Mouse (Mus musculus): ENCODE data around the gene Med15. TPM values are rescaled to one million over a fixed set of nuclear protein-coding genes. Genes with fewer than 3 reads are reported as not detected.

Med15 gene
- polyA plus RNA-seq (2015; fragmentation: Nextera tagmentation; extraction: Ambion mirVana), result 53.2 and 59.4 TPM in 2 replicates

DNA sequence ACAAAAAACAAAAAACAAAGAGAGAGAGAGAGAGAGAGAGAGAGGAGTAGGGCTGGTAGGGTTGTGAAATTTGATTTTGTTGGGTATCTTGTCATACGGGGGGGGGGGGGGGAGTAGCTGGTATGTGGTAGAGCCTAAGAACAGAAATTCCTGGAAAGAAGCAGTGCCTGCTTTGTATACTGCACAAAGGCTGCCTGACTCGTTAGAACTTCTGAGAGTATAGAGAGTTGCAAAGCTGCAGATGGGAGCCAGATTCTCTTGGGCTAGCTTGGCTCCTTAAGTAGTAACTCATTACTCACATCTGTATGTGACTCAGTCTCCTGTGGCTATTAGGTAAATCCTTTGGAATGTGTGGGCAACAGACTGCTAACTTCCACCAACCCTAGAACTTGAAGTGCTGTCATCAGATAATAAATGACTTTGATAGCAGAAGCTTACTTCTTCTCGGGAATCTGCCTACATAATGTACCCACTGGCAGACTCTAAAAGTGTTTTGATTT is at the start of gene Med15:
Gene Med15, minus strand, starts transcription at position 51 of the 500 bp plus-strand sequence.
- no peak for ATAC-seq (replicated peaks)
- WGBS, result 63% methylated on average over 3 of the region's 3 CpGs
- no peaks in the 10 kb centered on the region for H3K36me3 ChIP-seq (replicated peaks)

DNA sequence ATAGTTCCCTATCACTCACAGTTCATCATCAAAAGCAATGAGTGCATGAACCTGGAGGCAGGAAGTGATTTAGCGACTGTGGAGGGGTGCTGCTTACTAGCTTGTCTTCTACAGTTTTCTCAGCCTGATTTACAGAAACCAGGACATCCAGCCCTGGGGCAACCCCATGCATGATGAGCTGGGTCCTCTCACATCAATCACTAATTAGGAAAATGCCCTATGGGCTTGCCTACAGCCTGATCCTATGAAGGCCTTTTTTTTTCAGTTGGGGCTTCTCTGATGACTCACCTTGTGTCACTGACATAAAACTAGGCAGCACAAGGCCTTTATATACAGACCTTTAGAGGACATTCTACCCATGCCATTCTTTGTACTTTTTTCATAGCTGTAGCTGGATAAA is 47.0 kb upstream of the Med15 start:
- no peaks in the 10 kb centered on the region for H3K9me3 ChIP-seq
- no peak for ATAC-seq (replicated peaks)

More for the DNA sequence above, at the start of gene Med15:
- Histone ChIP-seq H3K4me2 (no peak within 1 kb of the TSS), H3K27me3 (replicated peaks) (no peaks in the 10 kb centered on the region), H3K9me3 (no peaks in the 10 kb centered on the region), H3K4me1 (no peaks in the 10 kb centered on the region), H3K4me3 (no peak within 1 kb of the TSS), H3K27ac (no peak within 1 kb of the TSS), H3K9ac (no peak within 1 kb of the TSS)

DNA sequence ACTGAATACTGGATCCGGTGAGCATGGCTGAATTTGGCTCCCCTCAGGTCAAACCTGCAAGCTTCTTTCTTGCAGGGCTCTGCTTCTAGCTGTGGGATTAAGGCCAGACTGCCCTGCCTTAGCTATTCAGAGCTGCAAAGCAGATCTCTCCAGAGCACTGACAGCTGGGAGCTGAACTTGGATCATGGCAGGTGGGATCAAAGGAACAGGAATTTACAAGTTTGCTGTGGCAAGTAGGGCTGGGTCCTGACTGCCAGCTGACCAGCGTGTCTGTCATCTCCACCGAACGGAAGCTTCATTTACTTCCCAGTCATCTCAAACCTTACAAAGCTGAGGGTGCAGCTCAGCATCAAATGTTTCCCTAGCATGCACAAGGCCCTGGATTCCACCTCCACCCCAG is 45.5 kb upstream of the Med15 start:
- H3K36me3 ChIP-seq (replicated peaks), result peaks cover 27% of the 10 kb centered on the region

More for the DNA sequence above, 47.0 kb upstream of the Med15 start:
- H3K27me3 ChIP-seq (replicated peaks), result no peaks in the 10 kb centered on the region
- no peaks in the 10 kb centered on the region for H3K4me1 ChIP-seq
- no peak overlapping the region for H3K4me3 ChIP-seq
- no peak overlapping the region for H3K4me2 ChIP-seq
- no peak overlapping the region for H3K27ac ChIP-seq
- H3K9ac ChIP-seq, result no peak overlapping the region
- peaks cover 32% of the 10 kb centered on the region for H3K36me3 ChIP-seq (replicated peaks)
- 79% methylated on average over 1 of the region's 1 CpGs for whole genome bisulfite sequencing

DNA sequence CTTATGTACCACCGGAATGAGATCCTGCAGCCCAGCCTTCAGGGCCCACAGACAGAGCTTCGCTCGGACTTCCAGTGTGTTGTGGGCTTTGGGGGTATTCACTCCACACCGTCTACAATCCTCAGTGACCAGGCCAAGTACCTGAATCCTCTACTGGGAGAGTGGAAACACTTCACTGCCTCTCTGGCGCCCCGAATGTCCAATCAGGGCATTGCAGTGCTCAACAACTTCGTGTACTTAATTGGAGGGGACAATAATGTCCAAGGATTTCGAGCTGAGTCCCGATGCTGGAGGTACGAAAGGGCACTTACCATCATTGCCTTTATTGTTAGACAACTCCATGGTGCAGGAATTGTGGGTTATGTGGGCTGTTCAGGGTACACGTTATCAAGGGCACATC is 44.1 kb upstream of the Med15 start:
- Histone ChIP-seq H3K27me3 (replicated peaks) (no peaks in the 10 kb centered on the region), H3K9me3 (no peaks in the 10 kb centered on the region), H3K9ac (no peak overlapping the region), H3K4me1 (no peaks in the 10 kb centered on the region), H3K27ac (no peak overlapping the region), H3K36me3 (replicated peaks) (peaks cover 32% of the 10 kb centered on the region), H3K4me3 (no peak overlapping the region), H3K4me2 (no peak overlapping the region)
- no peak for ATAC-seq (replicated peaks)
- WGBS, result 66% methylated on average over 11 of the region's 11 CpGs

More for the DNA sequence above, 45.5 kb upstream of the Med15 start:
- H3K4me3 ChIP-seq, result no peak overlapping the region
- H3K4me2 ChIP-seq, result no peak overlapping the region
- WGBS, result 90% methylated on average over 4 of the region's 4 CpGs
- H3K9me3 ChIP-seq, result no peaks in the 10 kb centered on the region
- no peak for ATAC-seq (replicated peaks)
- H3K27me3 ChIP-seq (replicated peaks), result no peaks in the 10 kb centered on the region
- no peak overlapping the region for H3K9ac ChIP-seq
- H3K4me1 ChIP-seq, result no peaks in the 10 kb centered on the region
- H3K27ac ChIP-seq, result no peak overlapping the region

DNA sequence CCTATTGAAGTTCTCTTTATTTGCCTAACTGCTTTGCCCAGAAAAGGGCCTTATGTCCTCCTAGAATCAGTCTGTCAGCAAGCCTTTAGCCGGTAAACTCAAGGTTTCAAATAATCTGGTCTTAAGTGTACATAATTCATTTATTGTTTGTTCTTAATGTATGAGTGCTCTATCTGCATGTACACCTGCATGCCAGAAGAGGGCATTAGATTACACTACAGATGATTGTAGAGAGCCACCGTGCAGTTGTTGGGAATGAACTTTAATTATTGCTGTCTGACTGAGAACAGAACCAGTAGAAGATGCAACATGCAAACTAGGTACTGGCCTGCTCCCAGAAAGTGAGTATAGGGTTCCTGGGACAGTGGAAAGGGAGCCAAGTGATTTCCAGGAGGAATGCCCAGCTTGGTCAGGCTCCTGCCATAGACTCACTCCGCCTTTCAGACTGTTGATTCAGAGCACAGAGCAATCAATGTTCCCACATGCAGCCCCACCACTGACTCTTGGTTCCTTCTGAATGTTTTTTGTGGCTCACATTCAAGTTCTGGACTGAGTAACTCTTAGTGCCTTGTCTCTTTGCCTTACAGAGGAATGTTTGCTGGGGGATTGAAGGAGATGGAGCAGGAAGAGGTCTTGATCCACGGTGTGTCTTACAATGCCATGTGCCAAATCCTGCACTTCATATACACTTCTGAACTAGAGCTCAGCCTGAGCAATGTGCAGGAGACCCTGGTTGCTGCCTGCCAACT is 38.6 kb upstream of the Med15 start:
- ATAC-seq (replicated peaks), result no peak
- 82% methylated on average over 4 of the region's 4 CpGs for WGBS
- Histone ChIP-seq H3K4me3 (no peak overlapping the region), H3K27ac (no peak overlapping the region), H3K9me3 (no peaks in the 10 kb centered on the region), H3K4me1 (no peaks in the 10 kb centered on the region), H3K9ac (no peak overlapping the region), H3K36me3 (replicated peaks) (peaks cover 23% of the 10 kb centered on the region; the same call in 1 of the 2 replicates), H3K4me2 (no peak overlapping the region), H3K27me3 (replicated peaks) (no peaks in the 10 kb centered on the region)

DNA sequence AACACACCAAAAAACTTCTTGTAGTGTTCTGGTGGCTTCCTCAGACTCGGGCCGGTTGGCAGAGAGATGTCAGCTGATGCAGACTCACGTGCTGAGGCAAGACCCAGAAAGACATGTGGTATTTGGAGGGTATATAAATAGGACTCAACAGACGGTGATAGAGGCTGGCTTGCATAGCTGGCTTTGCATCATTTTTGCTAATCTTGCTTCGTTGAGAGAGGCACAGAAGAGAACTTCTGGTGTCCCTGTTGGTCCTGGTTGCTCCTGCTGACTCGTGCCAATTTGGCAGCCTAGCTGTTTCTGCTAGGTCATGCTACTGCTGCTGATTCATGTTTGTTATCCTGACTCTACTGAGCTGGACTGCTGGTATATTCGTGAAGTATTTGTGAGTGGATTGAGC is 36.1 kb upstream of the Med15 start:
- Histone ChIP-seq H3K9me3 (no peaks in the 10 kb centered on the region), H3K36me3 (replicated peaks) (peaks cover 19% of the 10 kb centered on the region; the same call in 1 of the 2 replicates), H3K27ac (no peak overlapping the region), H3K4me1 (peaks cover 7% of the 10 kb centered on the region; the same call in 1 of the 2 replicates), H3K27me3 (replicated peaks) (no peaks in the 10 kb centered on the region), H3K4me3 (no peak overlapping the region), H3K4me2 (no peak overlapping the region), H3K9ac (no peak overlapping the region)
- 88% methylated on average over 7 of the region's 7 CpGs for WGBS
- no peak for ATAC-seq (replicated peaks)

DNA sequence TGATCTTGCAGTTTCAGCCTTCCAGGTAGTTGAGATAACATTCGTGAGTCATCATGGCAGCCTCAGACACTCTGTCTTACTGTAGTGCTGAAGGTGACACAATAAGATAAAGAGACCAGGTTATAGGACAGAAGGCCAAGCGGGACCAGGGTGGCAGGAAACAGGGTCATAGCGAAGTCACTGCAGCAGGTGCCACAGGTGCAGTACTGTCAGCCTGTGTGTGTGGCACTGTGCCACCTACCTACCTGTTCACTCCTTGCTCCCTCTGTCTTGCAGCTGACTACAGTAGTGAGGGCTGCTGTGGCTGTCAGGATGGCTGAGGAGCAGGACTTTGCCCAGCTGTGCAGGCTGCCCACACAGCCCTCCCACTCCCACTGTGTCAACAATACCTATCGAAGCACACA is 31.4 kb upstream of the Med15 start:
- no peaks in the 10 kb centered on the region for H3K9me3 ChIP-seq
- WGBS, result 86% methylated on average over 4 of the region's 4 CpGs
- H3K27ac ChIP-seq, result no peak overlapping the region
- no peak overlapping the region for H3K4me2 ChIP-seq
- no peaks in the 10 kb centered on the region for H3K27me3 ChIP-seq (replicated peaks)
- H3K4me3 ChIP-seq, result no peak overlapping the region
- ATAC-seq (replicated peaks), result no peak
- H3K36me3 ChIP-seq (replicated peaks), result peaks cover 3% of the 10 kb centered on the region; the same call in 1 of the 2 replicates
- peaks cover 31% of the 10 kb centered on the region for H3K4me1 ChIP-seq
- no peak overlapping the region for H3K9ac ChIP-seq

DNA sequence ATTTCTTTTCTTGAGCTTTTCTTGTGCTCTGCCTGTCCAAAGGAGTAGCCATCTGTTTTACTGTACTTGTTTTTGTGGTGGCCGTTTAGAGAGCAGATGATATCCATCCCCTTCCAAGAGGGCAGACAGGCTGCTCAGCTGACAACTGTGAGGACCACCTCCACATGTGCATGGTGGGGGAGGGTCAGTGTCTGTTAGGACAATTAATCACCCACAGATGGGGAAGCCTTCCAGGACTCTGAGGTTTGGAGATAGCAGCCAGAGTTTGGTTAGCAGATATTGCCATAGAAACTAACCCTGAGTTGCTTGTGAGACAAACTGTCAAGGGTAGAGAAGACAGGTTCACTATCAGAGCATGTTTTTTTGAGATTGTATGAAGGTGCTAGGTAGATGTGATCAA is 28.4 kb upstream of the Med15 start:
- H3K27ac ChIP-seq, result no peak overlapping the region

DNA sequence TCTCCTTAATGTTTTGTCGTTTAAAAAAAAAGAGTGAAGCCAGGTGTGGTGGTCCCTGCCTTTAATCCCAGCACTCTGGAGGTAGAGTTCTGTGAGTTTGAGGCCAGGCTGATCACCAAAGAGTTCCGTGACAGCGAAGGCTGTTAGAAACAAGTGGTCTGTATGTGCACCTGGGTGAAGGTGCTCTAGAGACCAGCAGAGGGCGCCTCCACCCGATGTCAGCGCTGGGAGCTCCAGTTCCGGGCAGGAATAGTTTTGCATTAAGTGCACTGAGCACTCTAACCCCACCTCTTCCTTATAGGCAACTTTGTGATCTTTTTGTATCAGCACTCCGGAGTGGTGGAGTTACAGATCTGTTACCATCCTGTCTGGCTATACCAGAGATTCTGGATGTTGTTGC is 28.0 kb upstream of the Med15 start:
- H3K27ac ChIP-seq, result no peak overlapping the region
- WGBS, result 36% methylated on average over 8 of the region's 8 CpGs

More for the DNA sequence above, 28.4 kb upstream of the Med15 start:
- no peaks in the 10 kb centered on the region for H3K27me3 ChIP-seq (replicated peaks)
- no peak overlapping the region for H3K9ac ChIP-seq
- H3K4me3 ChIP-seq, result peak overlapping the region; percentile 79; the same call in 1 of the 2 replicates
- ATAC-seq (replicated peaks), result no peak
- H3K4me1 ChIP-seq, result peaks cover 37% of the 10 kb centered on the region
- 81% methylated on average over 1 of the region's 1 CpGs for WGBS
- H3K9me3 ChIP-seq, result no peaks in the 10 kb centered on the region
- H3K4me2 ChIP-seq, result peak overlapping the region; percentile 64; the same call in 1 of the 2 replicates
- no peaks in the 10 kb centered on the region; the same call in 1 of the 2 replicates for H3K36me3 ChIP-seq (replicated peaks)

DNA sequence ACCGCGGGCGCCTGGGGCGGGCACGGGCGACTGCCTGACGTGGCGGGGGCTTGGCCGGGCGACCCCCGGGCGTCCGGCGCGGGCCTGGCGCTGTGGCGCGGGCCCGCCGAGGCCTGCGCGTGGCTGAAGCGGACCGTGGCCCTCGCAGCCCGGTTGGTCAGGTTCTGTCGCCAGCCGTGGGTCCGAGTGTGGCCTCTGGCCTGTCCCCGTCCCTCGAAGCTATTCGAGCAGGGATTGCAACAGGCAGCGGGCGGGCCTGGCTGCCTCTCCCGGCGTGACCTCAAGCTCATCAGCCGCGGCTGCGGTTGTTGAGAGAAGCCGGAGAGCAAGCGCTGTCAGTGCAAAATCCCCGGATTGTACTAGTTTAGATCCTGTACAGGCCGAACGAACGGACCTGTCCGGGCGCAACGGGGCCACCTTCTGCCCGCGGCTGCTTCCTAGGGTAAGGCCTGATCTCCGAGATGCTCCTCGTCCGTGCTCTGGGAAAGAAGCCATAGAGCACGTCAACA is 27.2 kb upstream of the Med15 start:
- Histone ChIP-seq H3K9me3 (no peaks in the 10 kb centered on the region), H3K9ac (peak overlapping the region; percentile 93), H3K4me3 (peak overlapping the region; percentile 79), H3K27me3 (replicated peaks) (no peaks in the 10 kb centered on the region), H3K4me2 (peak overlapping the region; percentile 64), H3K27ac (peak overlapping the region; percentile 77), H3K36me3 (replicated peaks) (no peaks in the 10 kb centered on the region; the same call in 1 of the 2 replicates), H3K4me1 (peaks cover 37% of the 10 kb centered on the region)
- WGBS, result under 1% methylated on average over 54 of the region's 54 CpGs
- peak; percentile 73 for ATAC-seq (replicated peaks)

More for the DNA sequence above, 28.0 kb upstream of the Med15 start:
- Histone ChIP-seq H3K4me2 (peak overlapping the region; percentile 64), H3K4me1 (peaks cover 37% of the 10 kb centered on the region), H3K9ac (no peak overlapping the region), H3K4me3 (peak overlapping the region; percentile 79), H3K9me3 (no peaks in the 10 kb centered on the region), H3K36me3 (replicated peaks) (no peaks in the 10 kb centered on the region; the same call in 1 of the 2 replicates), H3K27me3 (replicated peaks) (no peaks in the 10 kb centered on the region)
- ATAC-seq (replicated peaks), result no peak

DNA sequence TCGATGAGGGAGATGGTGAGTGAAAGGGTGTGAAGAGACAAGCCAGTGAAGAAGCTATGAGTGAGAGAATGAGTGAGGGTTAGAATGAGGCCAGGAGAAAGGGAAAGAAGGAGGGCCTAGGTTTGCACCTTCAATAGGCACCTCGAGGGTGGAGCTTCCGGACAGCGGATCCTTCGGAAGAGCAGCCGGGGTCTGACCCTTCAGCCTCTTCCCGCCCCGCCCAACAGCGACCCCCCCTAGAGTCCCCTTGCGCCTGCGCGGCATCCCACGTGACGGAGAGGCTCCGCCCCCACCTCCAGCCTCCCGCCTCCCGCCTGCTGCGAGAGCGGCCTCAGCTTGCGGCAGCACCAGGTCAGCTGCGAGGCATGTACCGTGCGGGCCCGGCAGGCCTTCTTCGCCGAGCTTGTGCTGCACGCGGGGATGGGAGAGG is 26.7 kb upstream of the Med15 start, which contains the start of gene Klhl22:
Gene Klhl22, plus strand, starts transcription at position 275 of the 430 bp plus-strand sequence.
- Histone ChIP-seq H3K4me3 (peak within 1 kb of the TSS; percentile 79), H3K9me3 (no peaks in the 10 kb centered on the region), H3K36me3 (replicated peaks) (no peaks in the 10 kb centered on the region; the same call in 1 of the 2 replicates), H3K4me2 (peak within 1 kb of the TSS; percentile 64), H3K4me1 (peaks cover 34% of the 10 kb centered on the region), H3K27ac (peak within 1 kb of the TSS; percentile 77), H3K27me3 (replicated peaks) (no peaks in the 10 kb centered on the region), H3K9ac (peak within 1 kb of the TSS; percentile 93)
- under 1% methylated on average over 28 of the region's 28 CpGs for WGBS
- peak; percentile 94 for ATAC-seq (replicated peaks)

DNA sequence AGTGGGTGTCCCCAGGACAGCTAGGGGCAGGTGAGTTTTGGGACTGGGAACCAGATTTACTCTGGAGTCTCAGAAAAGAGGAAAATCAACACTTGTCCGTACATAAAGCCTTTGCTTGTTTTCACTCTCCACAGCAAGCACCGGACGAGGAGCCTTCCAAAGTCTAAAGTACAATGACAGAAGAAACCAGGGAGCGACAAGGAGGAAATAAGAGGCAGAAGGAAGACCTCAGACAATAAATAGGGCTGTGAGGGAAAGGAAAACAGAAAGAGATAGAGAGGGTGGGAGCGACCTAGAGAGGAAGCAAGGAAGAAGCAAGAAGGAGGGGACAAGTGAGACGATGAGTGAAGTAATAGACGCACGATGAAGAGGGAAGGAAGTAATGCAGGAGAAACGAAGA is 26.2 kb upstream of the Med15 start:
- Histone ChIP-seq H3K36me3 (replicated peaks) (no peaks in the 10 kb centered on the region), H3K9me3 (no peaks in the 10 kb centered on the region), H3K9ac (peak overlapping the region; percentile 93), H3K4me1 (peaks cover 29% of the 10 kb centered on the region), H3K4me3 (peak overlapping the region; percentile 79), H3K27ac (peak overlapping the region; percentile 77), H3K27me3 (replicated peaks) (no peaks in the 10 kb centered on the region), H3K4me2 (peak overlapping the region; percentile 64)
- ATAC-seq (replicated peaks), result peak; percentile 40; the same call in 1 of the 2 replicates
- 47% methylated on average over 9 of the region's 9 CpGs for WGBS
